In genomic region chr5:143514878-143515277, GRCm38 (mm10) we compare ENCODE assay signal across 24 mouse cellular contexts. TPM values are rescaled to one million over a fixed set of nuclear protein-coding genes. Genes with fewer than 3 reads are reported as not detected.
DNase-seq lines count a peak whose midpoint lies in the region; ATAC-seq and TF ChIP-seq lines count a peak whose summit lies in the region.
"Had no signal": no experiment of that assay in that cellular context is flagged by ENCODE, and none has a peak within 500 bp of the region (broad histone marks: within the 10 kb centered on the region; RNA-seq: fewer than 3 reads in every experiment).

No protein-coding gene starts in this region.

- no peak overlapping the region for H3K27ac ChIP-seq in ES-Bruce4 (ENCODE audit: insufficient read depth, low read length)
- H3K27ac ChIP-seq in stomach, postnatal 0 days (replicated peaks), result peak overlapping the region; percentile 24; the same call in 1 of the 2 replicates
- H3K27ac ChIP-seq in midbrain, embryonic 11.5 days (ENCODE audit: low read depth, low read length), result no peak overlapping the region
- no peak overlapping the region for H3K27ac ChIP-seq in hindbrain, embryonic 14.5 days
- H3K27ac ChIP-seq: embryonic facial prominence, embryonic 12.5 days; embryonic facial prominence, embryonic 15.5 days; heart, embryonic 15.5 days; hindbrain, embryonic 15.5 days had no signal

- no peak for TF ChIP-seq CTCF in E14TG2a.4 (conservative IDR thresholded peaks at IDR 0.05; ENCODE audit: low read length)
- no peak for TF ChIP-seq CTCF in ES-Bruce4 (IDR thresholded peaks at IDR 0.05; ENCODE audit: low read depth, low read length)
- no peak for TF ChIP-seq CTCF in stomach, postnatal 0 days (IDR thresholded peaks at IDR 0.05; ENCODE audit: low read depth)

- H3K36me3 ChIP-seq in E14TG2a.4 (ENCODE audit: insufficient read depth, low read length) (peaks cover 86% of the 10 kb centered on the region), ES-Bruce4 (ENCODE audit: control insufficient read depth, insufficient read depth, low read length, poor library complexity, severe bottlenecking) (peaks cover 21% of the 10 kb centered on the region)
- H3K36me3 ChIP-seq in stomach, postnatal 0 days (ENCODE audit: control insufficient read depth, insufficient read depth, low read length), result peaks cover 17% of the 10 kb centered on the region
- peaks cover 8% of the 10 kb centered on the region; the same call in 1 of the 2 replicates for H3K36me3 ChIP-seq in midbrain, embryonic 11.5 days (ENCODE audit: control insufficient read depth, insufficient read depth, low read length)
- H3K36me3 ChIP-seq in hindbrain, embryonic 14.5 days (replicated peaks; ENCODE audit: control insufficient read depth, insufficient read depth), result peaks cover 69% of the 10 kb centered on the region

- no peak for TF ChIP-seq POLR2A in ES-Bruce4 (IDR thresholded peaks at IDR 0.05; ENCODE audit: insufficient read depth, low read length)

- H3K9me3 ChIP-seq in E14TG2a.4 (ENCODE audit: low read length) (no peaks in the 10 kb centered on the region), ES-Bruce4 (replicated peaks; ENCODE audit: control insufficient read depth, insufficient read depth, low read length, poor library complexity, severe bottlenecking) (no peaks in the 10 kb centered on the region)
- no peaks in the 10 kb centered on the region for H3K9me3 ChIP-seq in stomach, postnatal 0 days (ENCODE audit: control insufficient read depth, low read length)
- H3K9me3 ChIP-seq in midbrain, embryonic 11.5 days (ENCODE audit: control insufficient read depth, low read length), result no peaks in the 10 kb centered on the region
- no peaks in the 10 kb centered on the region for H3K9me3 ChIP-seq in hindbrain, embryonic 14.5 days (ENCODE audit: control insufficient read depth, low read length)
- H3K9me3 ChIP-seq: embryonic facial prominence, embryonic 12.5 days; embryonic facial prominence, embryonic 15.5 days; heart, embryonic 12.5 days; heart, embryonic 15.5 days; hindbrain, embryonic 15.5 days had no signal

- peak; percentile 69; the same call in 1 of the 2 replicates for TF ChIP-seq EP300 in ES-Bruce4 (IDR thresholded peaks at IDR 0.05; ENCODE audit: insufficient read depth, low read depth, low read length)
- TF ChIP-seq EP300 in stomach, postnatal 0 days (optimal IDR thresholded peaks at IDR 0.05), result no peak

- WGBS in stomach, postnatal 0 days, result 68% methylated on average over 5 of the region's 5 CpGs
- WGBS in midbrain, embryonic 11.5 days, result 95% methylated on average over 5 of the region's 5 CpGs
- 95% methylated on average over 5 of the region's 5 CpGs for WGBS in hindbrain, embryonic 14.5 days

- no peak overlapping the region for H3K4me2 ChIP-seq in stomach, postnatal 0 days (replicated peaks; ENCODE audit: low read depth)
- H3K4me2 ChIP-seq in midbrain, embryonic 11.5 days, result no peak overlapping the region
- no peak overlapping the region for H3K4me2 ChIP-seq in hindbrain, embryonic 14.5 days (replicated peaks)
- H3K4me2 ChIP-seq: embryonic facial prominence, embryonic 12.5 days; embryonic facial prominence, embryonic 15.5 days; heart, embryonic 12.5 days; heart, embryonic 15.5 days; hindbrain, embryonic 15.5 days had no signal

- H3K4me1 ChIP-seq in E14TG2a.4 (replicated peaks; ENCODE audit: low read depth, low read length) (peaks cover 96% of the 10 kb centered on the region), ES-Bruce4 (ENCODE audit: control insufficient read depth, insufficient read depth, low read length) (peaks cover 7% of the 10 kb centered on the region)
- peaks cover 5% of the 10 kb centered on the region for H3K4me1 ChIP-seq in stomach, postnatal 0 days (replicated peaks; ENCODE audit: control insufficient read depth, insufficient read depth)
- no peaks in the 10 kb centered on the region for H3K4me1 ChIP-seq in midbrain, embryonic 11.5 days (ENCODE audit: control insufficient read depth, insufficient read depth, low read length)
- H3K4me1 ChIP-seq in hindbrain, embryonic 14.5 days (replicated peaks; ENCODE audit: control insufficient read depth, insufficient read depth, low read length), result 0 out of 2 replicates have a peak, but pooled peaks cover 4% of the 10 kb centered on the region

- H3K9ac ChIP-seq in ES-Bruce4 (ENCODE audit: low read depth, poor library complexity, severe bottlenecking), result no peak overlapping the region
- no peak overlapping the region for H3K9ac ChIP-seq in stomach, postnatal 0 days (ENCODE audit: low read length)
- no peak overlapping the region for H3K9ac ChIP-seq in midbrain, embryonic 11.5 days (ENCODE audit: low read length)
- no peak overlapping the region for H3K9ac ChIP-seq in hindbrain, embryonic 14.5 days
- H3K9ac ChIP-seq: embryonic facial prominence, embryonic 12.5 days; embryonic facial prominence, embryonic 15.5 days; forebrain, postnatal 0 days; heart, embryonic 12.5 days; heart, embryonic 15.5 days; hindbrain, embryonic 15.5 days had no signal

- H3K27me3 ChIP-seq in E14TG2a.4 (ENCODE audit: insufficient read depth, low read length) (no peaks in the 10 kb centered on the region), ES-Bruce4 (ENCODE audit: control insufficient read depth, insufficient read depth, low read length, poor library complexity, severe bottlenecking) (no peaks in the 10 kb centered on the region)
- H3K27me3 ChIP-seq in stomach, postnatal 0 days (ENCODE audit: control insufficient read depth, insufficient read depth, low read length), result no peaks in the 10 kb centered on the region
- H3K27me3 ChIP-seq in midbrain, embryonic 11.5 days (ENCODE audit: control insufficient read depth, insufficient read depth, low read length), result no peaks in the 10 kb centered on the region
- no peaks in the 10 kb centered on the region for H3K27me3 ChIP-seq in hindbrain, embryonic 14.5 days (ENCODE audit: control insufficient read depth, insufficient read depth, low read length)
- H3K27me3 ChIP-seq: embryonic facial prominence, embryonic 12.5 days; embryonic facial prominence, embryonic 15.5 days; heart, embryonic 12.5 days; heart, embryonic 15.5 days; hindbrain, embryonic 15.5 days had no signal

- 0 out of 2 replicates have a peak, but pooled peaks have one; percentile 6 for ATAC-seq in stomach, postnatal 0 days (ENCODE audit: low FRiP score, low TSS enrichment)
- ATAC-seq in midbrain, embryonic 11.5 days (ENCODE audit: low FRiP score), result no peak
- ATAC-seq in hindbrain, embryonic 14.5 days (ENCODE audit: low FRiP score), result no peak
- ATAC-seq: CD4-positive, CD25-positive, alpha-beta regulatory T cell, adult 4 months; forebrain, embryonic 14.5 days; forebrain, postnatal 0 days had no signal

- peak; percentile 63 for DNase-seq in ZHBTc4 (ENCODE audit: low read depth, low spot score)
- no peak for DNase-seq in stomach, postnatal 0 days (ENCODE audit: low spot score)
- DNase-seq in midbrain, embryonic 11.5 days (ENCODE audit: low spot score, missing footprints), result no peak
- DNase-seq in hindbrain, embryonic 14.5 days (ENCODE audit: low spot score), result no peak
- DNase-seq: adrenal gland, postnatal 10 days; adrenal gland, postnatal 36 days; cerebellum, adult 11 months; cerebellum, adult 2 months; cerebellum, adult 9-11 months; cerebellum, postnatal 25 days; forebrain, postnatal 0 days; gastrocnemius, postnatal 25 days; heart, adult 18-20 months; heart, postnatal 14 days; heart, postnatal 4 days had no signal

- H3K4me3 ChIP-seq in E14TG2a.4 (replicated peaks; ENCODE audit: low read length) (peak overlapping the region; percentile 29; the same call in 1 of the 2 replicates), ES-Bruce4 (ENCODE audit: low read depth, low read length) (no peak overlapping the region)
- H3K4me3 ChIP-seq in stomach, postnatal 0 days (ENCODE audit: low read depth, low read length), result no peak overlapping the region
- H3K4me3 ChIP-seq in midbrain, embryonic 11.5 days (ENCODE audit: low read depth, low read length), result no peak overlapping the region
- H3K4me3 ChIP-seq in hindbrain, embryonic 14.5 days (replicated peaks; ENCODE audit: low read length), result no peak overlapping the region
- H3K4me3 ChIP-seq: embryonic facial prominence, embryonic 12.5 days; embryonic facial prominence, embryonic 15.5 days; heart, embryonic 12.5 days; heart, embryonic 15.5 days; hindbrain, embryonic 15.5 days had no signal

RNA-seq across cellular contexts. Expression of gene Rac1, which starts 13.0 kb away (rescaled TPM):
- polyA plus RNA-seq in ES-Bruce4 (2011; ENCODE audit: insufficient read depth, insufficient read length, low read depth, missing spikeins), result 278 and 296 TPM in 2 replicates
- polyA plus RNA-seq in stomach, postnatal 0 days (2015; fragmentation: Nextera tagmentation; extraction: Ambion mirVana), result 345 and 377 TPM in 2 replicates
- 480 and 494 TPM in 2 replicates for polyA plus RNA-seq in midbrain, embryonic 11.5 days (2014; fragmentation: Nextera tagmentation; extraction: Ambion mirVana)
- 473 and 504 TPM in 2 replicates for polyA plus RNA-seq in hindbrain, embryonic 14.5 days (2014; fragmentation: Nextera tagmentation; extraction: Ambion mirVana)

RNA-seq across cellular contexts. Expression of gene Daglb, which starts 50.5 kb away (rescaled TPM):
- 3.1 and 3.5 TPM in 2 replicates for polyA plus RNA-seq in ES-Bruce4 (2011; ENCODE audit: insufficient read depth, insufficient read length, low read depth, missing spikeins)
- polyA plus RNA-seq in stomach, postnatal 0 days (2015; fragmentation: Nextera tagmentation; extraction: Ambion mirVana), result 5.5 and 5.9 TPM in 2 replicates
- polyA plus RNA-seq in midbrain, embryonic 11.5 days (2014; fragmentation: Nextera tagmentation; extraction: Ambion mirVana), result 9.5 and 10.1 TPM in 2 replicates
- 17.1 and 17.5 TPM in 2 replicates for polyA plus RNA-seq in hindbrain, embryonic 14.5 days (2014; fragmentation: Nextera tagmentation; extraction: Ambion mirVana)
